Comparison of ENCODE assay signal across 8 mouse cellular contexts in genomic region chr2:161214681-161215458, GRCm38 (mm10).
A peak's percentile ranks its signal among the peaks of the same experiment; 100 is the strongest.
DNase-seq lines count a peak whose midpoint lies in the region; ATAC-seq and TF ChIP-seq lines count a peak whose summit lies in the region.

No protein-coding gene starts in this region.

- TF ChIP-seq EP300 in stomach, postnatal 0 days (optimal IDR thresholded peaks at IDR 0.05): no peak

- WGBS in embryonic facial prominence, embryonic 10.5 days: 25% methylated on average over 15 of the region's 15 CpGs
- WGBS in intestine, postnatal 0 days: 25% methylated on average over 15 of the region's 15 CpGs
- 19% methylated on average over 15 of the region's 15 CpGs for WGBS in midbrain, embryonic 14.5 days
- WGBS in stomach, postnatal 0 days: 26% methylated on average over 15 of the region's 15 CpGs

- intact Hi-C loops in left cerebral cortex, postnatal 14 days (cut with DNase I): loop anchor here (10.0 kb wide), 1 partner anchor 1460 kb away; no protein-coding TSS in a partner anchor

- no peak overlapping the region for H3K9ac ChIP-seq in intestine, postnatal 0 days (ENCODE audit: low read depth, low read length)
- no peak overlapping the region for H3K9ac ChIP-seq in midbrain, embryonic 14.5 days (replicated peaks; ENCODE audit: low read length)
- H3K9ac ChIP-seq in stomach, postnatal 0 days (ENCODE audit: low read length): no peak overlapping the region

- no peaks in the 10 kb centered on the region for H3K9me3 ChIP-seq in embryonic facial prominence, embryonic 10.5 days
- H3K9me3 ChIP-seq in intestine, postnatal 0 days (ENCODE audit: control insufficient read depth): no peaks in the 10 kb centered on the region
- no peaks in the 10 kb centered on the region for H3K9me3 ChIP-seq in midbrain, embryonic 14.5 days (ENCODE audit: control insufficient read depth, low read length)
- no peaks in the 10 kb centered on the region for H3K9me3 ChIP-seq in stomach, postnatal 0 days (ENCODE audit: control insufficient read depth, low read length)

- TF ChIP-seq CTCF in intestine, postnatal 0 days (IDR thresholded peaks at IDR 0.05; ENCODE audit: low read depth): peak; percentile 92
- peak; percentile 93 for TF ChIP-seq CTCF in stomach, postnatal 0 days (IDR thresholded peaks at IDR 0.05; ENCODE audit: low read depth)

- no peaks in the 10 kb centered on the region for H3K27me3 ChIP-seq in embryonic facial prominence, embryonic 10.5 days (replicated peaks; ENCODE audit: low read depth, poor library complexity, severe bottlenecking)
- H3K27me3 ChIP-seq in intestine, postnatal 0 days (replicated peaks; ENCODE audit: control insufficient read depth, insufficient read depth, low read length): no peaks in the 10 kb centered on the region
- no peaks in the 10 kb centered on the region for H3K27me3 ChIP-seq in midbrain, embryonic 14.5 days (ENCODE audit: control insufficient read depth, insufficient read depth, low read length)
- H3K27me3 ChIP-seq in stomach, postnatal 0 days (ENCODE audit: control insufficient read depth, insufficient read depth, low read length): no peaks in the 10 kb centered on the region

- ATAC-seq in granulocyte monocyte progenitor cell, adult 5-6 weeks (replicated peaks; ENCODE audit: poor library complexity, severe bottlenecking): peak; percentile 92
- no peak for ATAC-seq in intestine, postnatal 0 days
- ATAC-seq in midbrain, embryonic 14.5 days (ENCODE audit: low FRiP score, low TSS enrichment): no peak; the same call in 1 of the 2 replicates
- ATAC-seq in stomach, postnatal 0 days (ENCODE audit: low FRiP score, low TSS enrichment): 0 out of 2 replicates have a peak, but pooled peaks have one; percentile 29

- no peaks in the 10 kb centered on the region for H3K36me3 ChIP-seq in embryonic facial prominence, embryonic 10.5 days (replicated peaks)
- H3K36me3 ChIP-seq in intestine, postnatal 0 days (ENCODE audit: control insufficient read depth, insufficient read depth): no peaks in the 10 kb centered on the region
- no peaks in the 10 kb centered on the region for H3K36me3 ChIP-seq in midbrain, embryonic 14.5 days (ENCODE audit: control insufficient read depth, insufficient read depth, low read length)
- no peaks in the 10 kb centered on the region for H3K36me3 ChIP-seq in stomach, postnatal 0 days (ENCODE audit: control insufficient read depth, insufficient read depth, low read length)

- DNase-seq in B cell, adult 2 months: peak; percentile 30
- DNase-seq in adrenal gland, postnatal 25 days: peak; percentile 74
- peak; percentile 82 for DNase-seq in embryonic facial prominence, embryonic 10.5 days (ENCODE audit: low spot score)
- peak; percentile 88 to 92 for DNase-seq in left cerebral cortex, postnatal 14 days (ENCODE audit: low spot score in 2 of 2)
- DNase-seq in midbrain, embryonic 14.5 days: peak; percentile 94
- peak; percentile 81 for DNase-seq in stomach, postnatal 0 days (ENCODE audit: low spot score)

- no peak overlapping the region for H3K4me2 ChIP-seq in intestine, postnatal 0 days (replicated peaks; ENCODE audit: low read depth)
- H3K4me2 ChIP-seq in midbrain, embryonic 14.5 days (ENCODE audit: low read length): no peak overlapping the region
- no peak overlapping the region for H3K4me2 ChIP-seq in stomach, postnatal 0 days (replicated peaks; ENCODE audit: low read depth)

- H3K4me3 ChIP-seq in embryonic facial prominence, embryonic 10.5 days: no peak overlapping the region
- H3K4me3 ChIP-seq in intestine, postnatal 0 days (ENCODE audit: low read depth, low read length): no peak overlapping the region
- H3K4me3 ChIP-seq in midbrain, embryonic 14.5 days (replicated peaks; ENCODE audit: low read depth, low read length): no peak overlapping the region
- H3K4me3 ChIP-seq in stomach, postnatal 0 days (ENCODE audit: low read depth, low read length): no peak overlapping the region

- peaks cover 10% of the 10 kb centered on the region; the same call in 1 of the 2 replicates for H3K4me1 ChIP-seq in embryonic facial prominence, embryonic 10.5 days
- no peaks in the 10 kb centered on the region for H3K4me1 ChIP-seq in intestine, postnatal 0 days (replicated peaks; ENCODE audit: control insufficient read depth, insufficient read depth, low read length)
- no peaks in the 10 kb centered on the region for H3K4me1 ChIP-seq in midbrain, embryonic 14.5 days (ENCODE audit: control insufficient read depth, insufficient read depth, low read length)
- no peaks in the 10 kb centered on the region for H3K4me1 ChIP-seq in stomach, postnatal 0 days (replicated peaks; ENCODE audit: control insufficient read depth, insufficient read depth)

- no peak overlapping the region; the same call in 1 of the 2 replicates for H3K27ac ChIP-seq in embryonic facial prominence, embryonic 10.5 days (replicated peaks)
- H3K27ac ChIP-seq in intestine, postnatal 0 days (ENCODE audit: low read depth, low read length): no peak overlapping the region
- no peak overlapping the region for H3K27ac ChIP-seq in midbrain, embryonic 14.5 days (replicated peaks; ENCODE audit: low read depth, low read length)
- no peak overlapping the region for H3K27ac ChIP-seq in stomach, postnatal 0 days (replicated peaks)

Comparison
In these comparisons a context has a peak if more than half of its experiments do, and no peak if none do; other contexts are left out.
1. DNase-seq: peak in every context shown above with its lines; median percentile 94 in midbrain, embryonic 14.5 days; 90 in left cerebral cortex, postnatal 14 days; 82 in embryonic facial prominence, embryonic 10.5 days; 81 in stomach, postnatal 0 days; 74 in adrenal gland, postnatal 25 days; 30 in B cell, adult 2 months.
2. ATAC-seq: peak in granulocyte monocyte progenitor cell, adult 5-6 weeks (single experiment) and stomach, postnatal 0 days (single experiment); none in intestine, postnatal 0 days (single experiment) and midbrain, embryonic 14.5 days (single experiment).